Mouse (Mus musculus): ENCODE measurements at regions not wholly inside any gene's neighbourhood (a gene's known extent, or its start where the extent isn't known, plus 50 kb on each side); places are given as distances from the start of the nearest gene placed in this dataset.

- no peak for DNase-seq (ENCODE audit: low read depth, low spot score)
These were observed 65.2 kb upstream of the Fbxl4 start for GRCm38 (mm10) chr4:22292169-22292568.

GRCm38 (mm10) chr4:22300206-22300605 is 57.1 kb upstream of the Fbxl4 start:
- DNase-seq (ENCODE audit: low read depth, low spot score) = no peak

- DNase-seq (ENCODE audit: low read depth, low spot score) = no peak
These were observed 56.0 kb upstream of the Fbxl4 start for GRCm38 (mm10) chr4:22301148-22301942.

GRCm38 (mm10) chr4:22301943-22302215 is 55.5 kb upstream of the Fbxl4 start:
- no peak for DNase-seq (ENCODE audit: low read depth, low spot score)

- DNase-seq (ENCODE audit: low read depth, low spot score) = no peak
These were observed 55.1 kb upstream of the Fbxl4 start for GRCm38 (mm10) chr4:22302262-22302661.

All from embryo, embryonic 11.5 days (tissue).